Mouse (Mus musculus) liver, adult 2 months (tissue): ENCODE results near the gene Slc12a5. TPM values are rescaled to one million over a fixed set of nuclear protein-coding genes. Genes with fewer than 3 reads are reported as not detected.

Experiments used
- DNase-seq: peaks from one replicate; pipeline ENCODE4 v3.0.0-alpha.2; 2011; ENCODE audit warnings: low read depth, low spot score; ENCODE audit errors: extremely low read depth
- H3K27ac ChIP-seq: fragments of 200-500 bp; replicated peaks from 2 replicates; pipeline ENCODE4 v1.5.1; 2012; ENCODE audit warnings: low read depth, mild to moderate bottlenecking, control low read depth, inconsistent platforms, low read length; ENCODE audit not compliant: insufficient read depth
- H3K27me3 ChIP-seq: fragments of 200-500 bp; 2 replicates; pipeline ENCODE4 v1.6.1; 2012; ENCODE audit warnings: mild to moderate bottlenecking, moderate library complexity, low read length, inconsistent platforms; ENCODE audit not compliant: control insufficient read depth, insufficient read depth
- H3K36me3 ChIP-seq: fragments of 200-500 bp; 2 replicates; pipeline ENCODE4 v1.6.1; 2012; ENCODE audit warnings: low read length, inconsistent platforms; ENCODE audit not compliant: control insufficient read depth, insufficient read depth
- H3K4me1 ChIP-seq: fragments of 200-500 bp; 2 replicates; pipeline ENCODE4 v1.6.1; 2011; ENCODE audit warnings: low read length; ENCODE audit not compliant: control insufficient read depth, insufficient read depth
- H3K4me3 ChIP-seq: fragments of 200-500 bp; 2 replicates; pipeline ENCODE4 v1.5.1; 2011; ENCODE audit warnings: low read depth, mild to moderate bottlenecking, control low read depth, low read length, moderate library complexity; ENCODE audit not compliant: insufficient read depth
- H3K79me2 ChIP-seq: fragments of 200-500 bp; 2 replicates; pipeline ENCODE4 v1.6.1; 2012; ENCODE audit warnings: inconsistent platforms, mild to moderate bottlenecking, low read length, moderate library complexity; ENCODE audit not compliant: control insufficient read depth, insufficient read depth
- H3K9ac ChIP-seq: fragments of 200-500 bp; 2 replicates; pipeline ENCODE4 v1.6.1; 2012; ENCODE audit warnings: low read depth, mild to moderate bottlenecking, control low read depth, inconsistent platforms, low read length
- CTCF ChIP-seq: fragments of 200-500 bp; IDR thresholded peaks from 2 replicates; pipeline ENCODE4 v1.5.1; 2011; ENCODE audit warnings: low read depth, low read length, control low read depth
- POLR2A ChIP-seq: fragments of 200-500 bp; IDR thresholded peaks from 2 replicates; pipeline ENCODE4 v1.6.1; 2011; ENCODE audit warnings: low read length, control low read depth; ENCODE audit not compliant: insufficient read depth; ENCODE audit errors: extremely low read depth
- WGBS: fragments of 180-500 bp; shearing (Covaris S2); methylation state at CpG from one replicate; pipeline ENCODE4 v1.1.7; 2018; 5-methylcytosine and 5-hydroxymethylcytosine counted together
- polyA plus RNA-seq: library from polyadenylated mRNA; depleted of rRNA; stranded (reverse); fragments of >200 nt; gene quantifications from 2 replicates; pipeline ENCODE4 v1.2.3, GENCODE M21; 2012
- total RNA-seq: library from RNA; depleted of rRNA; stranded (reverse); fragments of >200 nt; gene quantifications from 2 replicates; pipeline ENCODE4 v1.2.3, GENCODE M21; 2014

Slc12a5 gene
- total and polyA plus RNA-seq, 2 experiments: 0.46 to 1.1 TPM

DNA sequence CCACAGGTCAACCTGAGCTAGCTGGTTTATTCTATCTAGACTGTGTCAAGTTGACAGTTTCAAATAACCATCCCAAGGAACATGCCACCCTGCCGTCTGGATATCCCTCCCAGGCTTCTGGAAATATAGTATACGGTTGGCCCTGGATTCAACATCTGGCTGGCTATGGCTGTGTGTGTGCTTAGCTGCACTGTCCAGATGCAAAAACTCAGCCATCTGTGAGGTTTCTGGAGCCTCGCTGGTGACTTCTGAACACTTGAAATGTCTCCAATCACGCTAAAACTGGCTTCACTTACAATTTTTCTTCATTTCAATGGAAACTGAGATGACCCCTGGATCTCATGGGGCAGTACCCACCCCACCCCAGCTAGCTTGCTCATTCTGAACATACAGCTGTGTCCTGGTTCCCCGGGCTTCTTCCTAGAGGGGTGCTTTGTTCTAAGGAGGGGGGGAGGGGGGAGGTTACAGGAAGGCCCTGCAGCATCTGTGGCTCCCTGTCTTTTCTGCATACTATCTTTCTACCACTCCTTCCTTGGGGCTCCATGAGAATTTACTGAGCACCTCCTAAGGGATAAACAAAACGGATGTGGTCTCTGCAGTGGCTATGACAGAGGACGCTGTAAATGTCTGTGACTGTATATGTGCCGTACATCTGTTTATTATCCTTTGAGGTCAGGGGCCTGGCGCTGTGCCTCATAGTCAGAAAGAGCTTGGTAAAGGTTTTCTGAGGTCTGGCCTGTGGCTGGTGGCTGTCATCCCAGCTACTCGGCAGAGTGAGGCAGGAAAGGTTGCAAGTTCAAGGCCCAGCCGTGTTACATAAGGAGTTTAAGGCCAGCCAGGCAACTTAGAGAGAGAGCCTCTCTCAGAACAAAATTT lies 29.7 kb upstream of the Slc12a5 start:
- H3K79me2 ChIP-seq: no peaks in the 10 kb centered on the region
- H3K9ac ChIP-seq: no peak overlapping the region
- TF ChIP-seq POLR2A: no peak
- no peak for TF ChIP-seq CTCF
- no peaks in the 10 kb centered on the region for H3K27me3 ChIP-seq
- H3K27ac ChIP-seq: no peak overlapping the region
- no peak for DNase-seq
- no peak overlapping the region for H3K4me3 ChIP-seq
- no peaks in the 10 kb centered on the region for H3K36me3 ChIP-seq
- H3K4me1 ChIP-seq: no peaks in the 10 kb centered on the region
- WGBS: 67% methylated on average over 11 of the region's 11 CpGs

DNA sequence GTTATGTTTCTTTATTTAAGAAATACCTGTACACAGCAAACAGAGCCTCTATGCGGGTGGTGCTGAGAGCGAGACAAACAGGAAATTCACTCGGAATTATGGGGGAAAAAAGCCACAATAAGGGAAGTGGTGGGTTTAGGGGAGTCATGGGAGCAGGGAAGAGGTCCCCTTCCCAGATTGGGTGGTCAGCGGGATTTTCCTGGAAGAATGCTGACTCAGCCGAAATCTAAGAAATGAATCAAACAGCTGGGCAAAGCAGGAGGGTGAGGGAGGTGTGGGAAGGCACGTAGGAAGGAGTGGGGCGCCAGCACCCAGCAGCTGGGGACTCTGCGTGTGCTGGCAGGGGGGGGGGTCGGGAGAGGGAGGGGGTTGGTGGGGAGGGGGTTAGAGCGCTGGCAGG lies 27.1 kb upstream of the Slc12a5 start:
- Histone ChIP-seq H3K79me2 (no peaks in the 10 kb centered on the region), H3K36me3 (no peaks in the 10 kb centered on the region), H3K27me3 (no peaks in the 10 kb centered on the region), H3K4me3 (no peak overlapping the region), H3K27ac (no peak overlapping the region), H3K9ac (no peak overlapping the region), H3K4me1 (peaks cover 3% of the 10 kb centered on the region; the same call in 1 of the 2 replicates)
- 37% methylated on average over 10 of the region's 10 CpGs for WGBS
- no peak for DNase-seq
- TF ChIP-seq POLR2A: no peak

DNA sequence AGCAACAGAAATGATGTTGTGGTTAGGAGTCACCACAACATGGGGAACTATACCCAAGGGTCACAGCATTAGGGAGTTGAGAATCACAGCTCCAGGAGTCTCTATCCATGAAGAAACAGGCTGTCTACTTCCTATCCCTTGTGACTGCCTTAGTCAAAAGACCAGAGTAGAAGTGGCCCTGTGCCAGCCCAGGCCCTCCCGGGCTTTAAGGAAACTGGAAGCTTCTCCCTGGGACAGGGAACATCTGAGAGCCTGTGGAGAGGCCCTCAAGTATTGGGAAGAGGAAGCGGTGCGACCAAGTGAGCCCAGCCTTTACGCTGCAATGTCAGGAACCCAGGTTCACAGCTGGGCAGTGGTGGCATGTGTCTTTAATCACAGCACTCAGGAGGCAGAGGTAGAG lies 24.6 kb upstream of the Slc12a5 start:
- H3K27me3 ChIP-seq: peaks cover 6% of the 10 kb centered on the region; the same call in 1 of the 2 replicates
- WGBS: 81% methylated on average over 4 of the region's 4 CpGs

DNA sequence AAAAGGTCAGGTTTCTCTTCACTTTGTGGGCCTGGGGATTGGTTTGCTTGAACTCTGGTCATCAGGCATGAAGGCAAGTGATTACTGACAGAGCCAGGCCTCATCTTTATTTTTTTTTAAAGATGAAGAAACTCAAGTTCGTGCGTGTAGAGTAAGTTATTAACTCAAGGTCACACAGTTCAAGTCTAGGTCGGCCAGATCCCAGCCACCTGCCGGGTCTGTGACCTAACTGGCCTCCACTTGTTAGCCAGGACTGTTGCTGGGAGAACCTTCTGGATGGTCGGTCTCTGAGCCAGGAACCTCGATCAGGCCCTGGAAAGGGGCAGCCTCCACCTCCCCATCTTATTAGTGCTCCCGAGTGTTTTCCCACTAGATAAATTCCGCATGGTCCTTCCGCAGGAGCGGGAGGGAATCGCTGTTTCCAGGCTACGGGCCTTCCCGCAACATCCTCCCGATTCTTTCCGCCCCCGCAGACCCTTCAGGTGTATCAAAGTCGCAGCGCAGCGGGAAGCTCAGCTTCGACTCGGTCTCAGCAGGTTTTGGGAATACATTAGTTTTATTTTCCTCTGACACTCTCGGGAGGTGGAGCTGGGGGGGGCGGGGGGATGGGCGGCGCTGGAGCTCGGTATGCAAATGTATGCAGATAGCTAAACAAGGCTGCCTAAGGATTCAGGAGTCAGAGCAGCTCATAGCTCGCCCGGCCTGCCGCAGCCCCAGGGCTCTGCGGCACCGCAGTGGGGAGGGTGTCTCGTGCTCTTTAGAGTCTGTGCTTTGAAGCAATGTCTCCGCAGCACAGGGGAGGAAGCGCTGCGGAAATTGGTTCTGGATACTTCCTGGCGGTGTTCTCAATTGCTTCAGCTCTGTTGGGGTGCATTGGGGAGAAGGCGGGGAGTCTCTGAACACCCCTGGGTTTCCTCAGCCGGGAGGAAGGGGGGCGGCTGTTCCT lies 22.2 kb upstream of the Slc12a5 start:
- Histone ChIP-seq H3K9ac (no peak overlapping the region), H3K27me3 (peaks cover 6% of the 10 kb centered on the region; the same call in 1 of the 2 replicates), H3K4me3 (peak overlapping the region; percentile 40), H3K79me2 (no peaks in the 10 kb centered on the region), H3K27ac (no peak overlapping the region), H3K4me1 (peaks cover 3% of the 10 kb centered on the region), H3K36me3 (no peaks in the 10 kb centered on the region)
- 7% methylated on average over 39 of the region's 39 CpGs for WGBS
- peak; percentile 56 for DNase-seq
- no peak for TF ChIP-seq CTCF
- TF ChIP-seq POLR2A: no peak

More for the DNA sequence above, 24.6 kb upstream of the Slc12a5 start:
- no peak for DNase-seq
- no peak overlapping the region for H3K27ac ChIP-seq
- H3K4me3 ChIP-seq: no peak overlapping the region
- H3K9ac ChIP-seq: no peak overlapping the region
- no peak for TF ChIP-seq POLR2A
- TF ChIP-seq CTCF: no peak
- H3K79me2 ChIP-seq: no peaks in the 10 kb centered on the region
- H3K4me1 ChIP-seq: peaks cover 3% of the 10 kb centered on the region; the same call in 1 of the 2 replicates
- no peaks in the 10 kb centered on the region for H3K36me3 ChIP-seq

DNA sequence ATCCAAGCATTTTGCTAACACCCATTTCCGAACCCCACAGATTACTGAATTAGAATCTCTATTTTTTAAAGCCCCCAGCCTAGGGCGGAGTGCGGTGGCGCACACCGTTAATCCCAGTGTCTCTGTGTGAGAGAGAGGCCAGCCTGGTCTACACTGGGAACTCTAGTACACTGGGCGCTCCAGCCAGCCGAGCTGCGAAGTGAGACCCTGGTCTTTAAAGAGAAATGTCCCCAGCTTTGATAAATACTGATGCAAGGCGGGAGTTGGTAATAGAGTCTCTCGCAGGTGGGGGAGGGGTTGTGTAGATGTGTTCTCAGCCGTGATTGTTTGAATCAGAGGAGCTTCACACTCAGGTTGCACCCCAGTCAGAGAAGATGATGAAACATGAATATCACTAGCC lies 21.5 kb upstream of the Slc12a5 start:
- DNase-seq: no peak
- WGBS: 8% methylated on average over 11 of the region's 11 CpGs
- Histone ChIP-seq H3K79me2 (no peaks in the 10 kb centered on the region), H3K36me3 (no peaks in the 10 kb centered on the region), H3K27me3 (peaks cover 6% of the 10 kb centered on the region; the same call in 1 of the 2 replicates), H3K4me1 (peaks cover 3% of the 10 kb centered on the region), H3K27ac (no peak overlapping the region), H3K4me3 (no peak overlapping the region), H3K9ac (no peak overlapping the region)
- TF ChIP-seq POLR2A: no peak
- TF ChIP-seq CTCF: no peak
